Comparison of ENCODE assay signal across 19 mouse cellular contexts in genomic region chr5:136183766-136184165, GRCm38 (mm10). TPM values are rescaled to one million over a fixed set of nuclear protein-coding genes. Genes with fewer than 3 reads are reported as not detected.
A peak's percentile ranks its signal among the peaks of the same experiment; 100 is the strongest.
DNase-seq lines count a peak whose midpoint lies in the region; ATAC-seq and TF ChIP-seq lines count a peak whose summit lies in the region.
"Had no signal": no experiment of that assay in that cellular context is flagged by ENCODE, and none has a peak within 500 bp of the region (broad histone marks: within the 10 kb centered on the region; RNA-seq: fewer than 3 reads in every experiment).

No protein-coding gene starts in this region.

- TF ChIP-seq POLR2A in cerebellum, adult 2 months (IDR thresholded peaks at IDR 0.05; ENCODE audit: borderline replicate concordance, insufficient read depth, low read length), result no peak

- 81% methylated on average over 7 of the region's 7 CpGs for WGBS in cerebellum, adult 2 months
- 92% methylated on average over 7 of the region's 7 CpGs for whole genome bisulfite sequencing in lung, postnatal 0 days

- no peak overlapping the region for H3K27ac ChIP-seq in cerebellum, adult 2 months (ENCODE audit: insufficient read depth, low read length)
- H3K27ac ChIP-seq in lung, postnatal 0 days (ENCODE audit: low read length), result no peak overlapping the region
- H3K27ac ChIP-seq: forebrain, embryonic 12.5 days; limb, embryonic 15.5 days; neural tube, embryonic 15.5 days had no signal

- H3K4me3 ChIP-seq in cerebellum, adult 2 months (replicated peaks; ENCODE audit: insufficient read depth, low read depth, low read length), result no peak overlapping the region
- no peak overlapping the region for H3K4me3 ChIP-seq in lung, postnatal 0 days (ENCODE audit: low read depth, low read length)
- H3K4me3 ChIP-seq in G1E (ENCODE audit: low read depth, low read length), result peak overlapping the region; percentile 5; the same call in 1 of the 2 replicates
- H3K4me3 ChIP-seq: forebrain, embryonic 12.5 days; limb, embryonic 15.5 days; neural tube, embryonic 15.5 days had no signal

- H3K9ac ChIP-seq in lung, postnatal 0 days (replicated peaks; ENCODE audit: low read depth), result no peak overlapping the region
- H3K9ac ChIP-seq: forebrain, embryonic 12.5 days; limb, embryonic 15.5 days; neural tube, embryonic 15.5 days had no signal

- no peaks in the 10 kb centered on the region for H3K27me3 ChIP-seq in cerebellum, adult 2 months (ENCODE audit: control insufficient read depth, insufficient read depth, low read length)
- no peaks in the 10 kb centered on the region for H3K27me3 ChIP-seq in lung, postnatal 0 days (replicated peaks; ENCODE audit: insufficient read depth, low read length)
- no peaks in the 10 kb centered on the region for H3K27me3 ChIP-seq in G1E (ENCODE audit: insufficient read depth, low read length)
- H3K27me3 ChIP-seq: forebrain, embryonic 12.5 days; limb, embryonic 15.5 days; megakaryocyte, embryonic 14.5 days; neural tube, embryonic 15.5 days had no signal

- H3K9me3 ChIP-seq in lung, postnatal 0 days (ENCODE audit: low read length), result no peaks in the 10 kb centered on the region
- no peaks in the 10 kb centered on the region for H3K9me3 ChIP-seq in G1E (replicated peaks)
- H3K9me3 ChIP-seq: forebrain, embryonic 12.5 days; limb, embryonic 15.5 days; megakaryocyte, embryonic 14.5 days; neural tube, embryonic 15.5 days had no signal

- DNase-seq in cerebellum, adult 2 months, result no peak
- no peak for DNase-seq in cerebellum, adult 9-10 months
- no peak for DNase-seq in lung, postnatal 0 days (ENCODE audit: low spot score)
- no peak for DNase-seq in lung, adult 18-20 months
- DNase-seq in G1E (ENCODE audit: low spot score), result no peak
- peak; percentile 32 for DNase-seq in naive thymus-derived CD4-positive, alpha-beta T cell, adult 2 months (ENCODE audit: low read depth)
- no peak for DNase-seq in left cerebral cortex, adult 18-20 months (ENCODE audit: low spot score in 2 of 2)
- DNase-seq in urinary bladder, adult 2 months (ENCODE audit: low spot score), result no peak
- DNase-seq: adrenal gland, adult 2 months; cerebellum, postnatal 25 days; kidney, adult 2 months; kidney, postnatal 25 days; lung, adult 2 months had no signal

- peaks cover 7% of the 10 kb centered on the region; the same call in 1 of the 2 replicates for H3K36me3 ChIP-seq in lung, postnatal 0 days (ENCODE audit: insufficient read depth, low read length)
- peaks cover 94% of the 10 kb centered on the region for H3K36me3 ChIP-seq in G1E (replicated peaks)

- H3K4me1 ChIP-seq in cerebellum, adult 2 months (ENCODE audit: control insufficient read depth, insufficient read depth, low read length), result no peaks in the 10 kb centered on the region; the same call in 1 of the 2 replicates
- no peaks in the 10 kb centered on the region for H3K4me1 ChIP-seq in lung, postnatal 0 days (ENCODE audit: insufficient read depth, low read depth, low read length)
- peaks cover 69% of the 10 kb centered on the region for H3K4me1 ChIP-seq in G1E (ENCODE audit: insufficient read depth, low read depth, low read length)
- H3K4me1 ChIP-seq: forebrain, embryonic 12.5 days; limb, embryonic 15.5 days; neural tube, embryonic 15.5 days had no signal

- no peak for ATAC-seq in lung, postnatal 0 days
- no peak for ATAC-seq in G1E (ENCODE audit: extremely low read depth, insufficient number of reproducible peaks, low FRiP score, poor library complexity, severe bottlenecking)
- ATAC-seq: hindbrain, embryonic 16.5 days had no signal

- TF ChIP-seq EP300 in lung, postnatal 0 days (IDR thresholded peaks at IDR 0.05), result no peak

- H3K4me2 ChIP-seq in lung, postnatal 0 days (replicated peaks; ENCODE audit: low read depth, low read length), result no peak overlapping the region
- H3K4me2 ChIP-seq: forebrain, embryonic 12.5 days; heart, embryonic 11.5 days; limb, embryonic 15.5 days; neural tube, embryonic 15.5 days had no signal

- peak; percentile 6; the same call in 1 of the 2 replicates for TF ChIP-seq CTCF in cerebellum, adult 2 months (IDR thresholded peaks at IDR 0.05; ENCODE audit: borderline replicate concordance, insufficient read depth, low read depth, low read length)
- TF ChIP-seq CTCF in lung, postnatal 0 days (IDR thresholded peaks at IDR 0.05), result peak; percentile 50
- no peak for TF ChIP-seq CTCF in G1E (IDR thresholded peaks at IDR 0.05; ENCODE audit: low read depth, low read length)

RNA-seq across cellular contexts. Expression of gene Orai2, which starts 13.3 kb away (rescaled TPM):
- 64.9 and 66.9 TPM in 2 replicates for polyA plus RNA-seq in cerebellum, adult 2 months (2012; rRNA removed)
- 11.2 and 14.0 TPM in 2 replicates for polyA plus RNA-seq in lung, postnatal 0 days (2015; fragmentation: Nextera tagmentation; extraction: Ambion mirVana)
- 53.1 and 56.3 TPM in 2 replicates for total RNA-seq in G1E (2014; fragmentation: Nextera tagmentation)
- total RNA-seq in G1E (2017), result 43.4 and 43.8 TPM in 2 replicates
- 50.2 and 53.8 TPM in 2 replicates for polyA plus RNA-seq in G1E (2012)
- total RNA-seq in left cerebral cortex, adult 18-20 months (2021), result 10 to 100 TPM; 45.9 to 48.5 TPM
- polyA plus RNA-seq in urinary bladder, adult 2 months (2012; rRNA removed), result 9.8 and 10.8 TPM in 2 replicates

RNA-seq across cellular contexts. Expression of gene Prkrip1, which starts 15.0 kb away (rescaled TPM):
- polyA plus RNA-seq in cerebellum, adult 2 months (2012; rRNA removed), result 36.2 and 38.0 TPM in 2 replicates
- polyA plus RNA-seq in lung, postnatal 0 days (2015; fragmentation: Nextera tagmentation; extraction: Ambion mirVana), result 32.9 and 37.7 TPM in 2 replicates
- total RNA-seq in G1E (2014; fragmentation: Nextera tagmentation) (12.8 and 13.1 TPM in 2 replicates), G1E (2017) (47.5 and 55.5 TPM in 2 replicates)
- polyA plus RNA-seq in G1E (2012), result 52.3 and 64.5 TPM in 2 replicates
- total RNA-seq in left cerebral cortex, adult 18-20 months (2021), result 10 to 100 TPM; 36.2 to 40.7 TPM
- 20.8 and 23.3 TPM in 2 replicates for polyA plus RNA-seq in urinary bladder, adult 2 months (2012; rRNA removed)

RNA-seq across cellular contexts. Expression of gene Alkbh4, which starts 47.8 kb away (rescaled TPM):
- polyA plus RNA-seq in cerebellum, adult 2 months (2012; rRNA removed), result 15.7 and 17.2 TPM in 2 replicates
- 13.5 and 13.9 TPM in 2 replicates for polyA plus RNA-seq in lung, postnatal 0 days (2015; fragmentation: Nextera tagmentation; extraction: Ambion mirVana)
- total RNA-seq in G1E (2014; fragmentation: Nextera tagmentation), result 21.9 and 24.5 TPM in 2 replicates
- 12.4 and 16.4 TPM in 2 replicates for total RNA-seq in G1E (2017)
- 36.8 and 38.6 TPM in 2 replicates for polyA plus RNA-seq in G1E (2012)
- total RNA-seq in left cerebral cortex, adult 18-20 months (2021), result 1 to 10 TPM; 9.0 to 9.5 TPM
- polyA plus RNA-seq in urinary bladder, adult 2 months (2012; rRNA removed), result 11.2 and 11.3 TPM in 2 replicates

RNA-seq across cellular contexts. Expression of gene Lrwd1, which starts 47.9 kb away (rescaled TPM):
- polyA plus RNA-seq in cerebellum, adult 2 months (2012; rRNA removed), result 21.5 and 23.7 TPM in 2 replicates
- 18.5 and 20.8 TPM in 2 replicates for polyA plus RNA-seq in lung, postnatal 0 days (2015; fragmentation: Nextera tagmentation; extraction: Ambion mirVana)
- 16.6 and 16.9 TPM in 2 replicates for total RNA-seq in G1E (2014; fragmentation: Nextera tagmentation)
- 43.3 and 51.8 TPM in 2 replicates for total RNA-seq in G1E (2017)
- polyA plus RNA-seq in G1E (2012), result 92.6 and 112 TPM in 2 replicates
- 10 to 100 TPM; 13.8 to 16.2 TPM for total RNA-seq in left cerebral cortex, adult 18-20 months (2021)
- polyA plus RNA-seq in urinary bladder, adult 2 months (2012; rRNA removed), result 20.5 and 22.6 TPM in 2 replicates
